Mouse (Mus musculus): ENCODE results near the gene Cpsf2.

The Cpsf2 gene

GRCm38 (mm10) chr12:101981559-101981958 lies 5.8 kb downstream of the Cpsf2 start:
- DNase-seq = peak in 1 of 2 experiments; percentile 16

DNA sequence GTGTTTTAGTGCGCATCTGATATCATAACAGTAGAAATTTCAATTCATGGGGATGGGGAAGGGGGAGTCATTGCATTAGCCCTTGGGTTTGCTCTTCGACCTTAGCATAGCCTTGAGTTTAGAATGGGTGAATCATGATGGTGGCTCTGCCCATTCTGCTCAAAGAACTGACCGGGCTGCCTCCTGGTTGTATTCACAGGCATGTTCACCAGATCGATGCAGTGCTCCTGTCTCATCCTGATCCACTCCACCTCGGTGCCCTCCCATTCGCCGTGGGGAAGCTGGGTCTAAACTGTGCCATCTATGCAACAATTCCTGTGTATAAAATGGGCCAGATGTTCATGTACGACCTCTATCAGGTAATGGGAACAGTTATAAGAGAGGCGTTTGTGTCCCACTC lies 7.2 kb downstream of the Cpsf2 start:
- no peak for DNase-seq

- no peak for DNase-seq
Observed at GRCm38 (mm10) chr12:101985110-101985509, 9.3 kb downstream of the Cpsf2 start.

DNA sequence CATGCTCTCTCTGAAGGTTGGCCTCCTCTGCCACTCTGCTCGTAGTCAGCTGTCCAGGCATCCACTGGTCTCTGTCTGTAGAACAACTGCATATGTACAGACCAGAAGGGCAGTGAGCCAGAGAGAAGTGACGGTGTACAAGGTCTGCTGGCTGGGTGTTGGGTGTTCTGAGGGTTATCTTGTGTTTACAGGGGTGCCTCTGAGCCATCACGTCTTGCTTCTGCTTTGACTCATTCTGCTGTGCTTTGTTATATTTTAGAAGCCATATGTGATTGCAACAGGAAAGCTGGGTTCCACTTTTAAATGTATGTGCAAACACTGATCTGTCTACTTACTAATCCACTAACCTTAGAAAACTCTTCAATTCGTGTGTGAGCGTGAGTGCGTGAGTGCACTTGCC lies 11.9 kb downstream of the Cpsf2 start:
- no peak for DNase-seq

DNA sequence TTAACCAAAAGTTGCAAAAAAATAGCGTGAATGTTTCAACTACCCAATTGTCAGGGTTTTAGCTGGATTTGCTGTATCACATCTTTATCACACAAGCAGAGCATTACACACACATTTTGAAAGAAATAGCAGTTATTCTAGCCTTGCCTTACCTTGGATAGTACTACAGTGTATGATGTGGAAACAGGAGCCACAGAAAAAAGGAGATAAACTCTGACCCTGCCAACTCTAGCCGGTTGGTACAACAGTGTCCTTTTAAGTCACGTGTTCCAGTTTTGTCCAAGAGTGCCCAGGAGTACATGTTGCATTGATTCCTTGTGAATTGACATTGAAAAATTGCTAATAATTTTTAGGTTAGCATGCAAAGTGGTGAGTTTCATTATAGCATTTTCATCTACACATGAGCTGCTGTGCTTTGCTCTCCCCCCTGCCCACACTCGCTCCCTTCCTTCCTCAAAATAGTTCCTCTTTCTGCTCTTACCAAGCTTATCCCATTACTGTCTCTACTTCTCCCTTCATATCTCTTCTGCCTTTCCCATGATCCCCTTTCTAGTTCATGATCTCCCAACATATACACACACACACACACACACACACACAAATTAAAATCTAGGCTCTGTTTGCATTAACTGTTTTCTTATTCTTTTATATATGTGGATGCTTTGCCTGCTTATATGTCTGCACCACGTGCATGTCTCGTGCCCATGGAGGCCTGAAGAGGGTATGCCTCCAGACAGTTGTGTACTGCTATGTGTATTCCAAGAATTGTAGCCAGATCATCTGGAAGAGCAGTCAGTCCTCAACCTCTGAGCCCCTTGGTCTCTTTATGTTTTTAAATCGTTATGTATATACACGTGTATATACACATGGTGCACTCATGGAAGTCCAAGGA lies 19.0 kb downstream of the Cpsf2 start:
- no peak for DNase-seq

DNA sequence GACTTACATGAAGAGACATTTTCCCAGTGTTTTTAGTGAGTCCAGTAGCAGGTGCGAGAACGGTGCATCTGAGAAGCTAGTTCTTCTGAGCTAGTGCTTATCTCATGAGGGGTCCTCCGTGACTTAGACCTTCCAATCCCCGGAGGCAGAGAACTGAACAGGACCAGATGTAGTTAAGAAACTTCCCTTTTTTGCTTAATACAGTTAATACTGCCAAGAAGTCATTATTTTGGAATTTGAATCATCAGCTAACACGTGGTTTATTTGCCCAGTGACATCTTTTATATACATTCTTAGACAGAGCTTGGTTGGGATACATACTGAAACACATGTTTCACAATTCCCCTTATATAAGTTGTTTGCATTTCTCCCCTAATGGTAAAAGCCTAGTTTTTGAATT lies 23.1 kb downstream of the Cpsf2 start:
- DNase-seq = no peak

DNA sequence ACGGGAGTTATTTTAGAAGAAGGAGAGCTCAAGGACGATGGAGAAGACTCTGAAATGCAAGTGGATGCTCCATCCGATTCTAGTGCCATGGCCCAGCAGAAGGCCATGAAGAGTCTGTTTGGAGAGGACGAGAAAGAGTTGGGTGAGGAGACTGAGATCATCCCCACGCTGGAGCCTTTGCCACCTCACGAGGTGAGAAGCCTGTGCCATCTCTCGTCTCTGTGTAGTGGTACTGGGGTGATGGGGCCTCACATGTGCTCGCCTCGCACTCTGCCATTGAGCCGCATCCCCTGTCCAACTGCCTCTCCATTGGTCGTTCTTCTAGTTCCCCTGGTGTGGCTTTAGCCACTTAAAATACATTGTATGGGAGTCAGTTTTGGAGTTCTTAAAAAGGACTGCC lies 25.0 kb downstream of the Cpsf2 start:
- no peak for DNase-seq

- no peak for DNase-seq
Observed at GRCm38 (mm10) chr12:102008111-102008977, 32.6 kb downstream of the Cpsf2 start.

GRCm38 (mm10) chr12:102009551-102009950 lies 33.8 kb downstream of the Cpsf2 start:
- no peak for DNase-seq

GRCm38 (mm10) chr12:102014411-102014810 lies 38.6 kb downstream of the Cpsf2 start:
- no peak for DNase-seq

GRCm38 (mm10) chr12:102015127-102015526 lies 39.3 kb downstream of the Cpsf2 start:
- DNase-seq = no peak

- no peak for DNase-seq
Observed at GRCm38 (mm10) chr12:102021923-102022322, 46.1 kb downstream of the Cpsf2 start.

- no peak for DNase-seq
Observed at GRCm38 (mm10) chr12:102029184-102029583, 53.4 kb downstream of the Cpsf2 start.

GRCm38 (mm10) chr12:102029892-102030446 lies 54.2 kb downstream of the Cpsf2 start:
- no peak for DNase-seq

DNA sequence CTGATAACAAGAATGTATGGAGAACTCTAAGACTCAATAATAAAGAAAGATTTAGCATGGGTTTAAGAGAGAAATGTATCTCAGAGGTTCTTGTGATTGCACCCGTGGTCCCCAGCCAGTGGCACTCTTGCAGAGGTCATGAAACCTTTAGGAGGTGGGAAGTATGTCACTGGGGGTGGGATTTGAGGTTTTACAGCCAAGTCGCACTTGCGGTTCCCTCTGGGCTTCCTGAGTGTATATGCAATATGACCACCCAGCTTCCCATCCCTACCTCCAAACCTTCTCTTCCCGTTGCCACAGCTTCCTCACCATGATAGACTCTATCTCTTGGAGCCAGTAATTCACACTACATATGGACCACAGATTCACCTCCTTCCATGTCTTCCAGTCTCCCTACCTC lies 59.1 kb downstream of the Cpsf2 start:
- DNase-seq = no peak

- DNase-seq = no peak
Observed at GRCm38 (mm10) chr12:102039861-102040260, 64.1 kb downstream of the Cpsf2 start.

DNA sequence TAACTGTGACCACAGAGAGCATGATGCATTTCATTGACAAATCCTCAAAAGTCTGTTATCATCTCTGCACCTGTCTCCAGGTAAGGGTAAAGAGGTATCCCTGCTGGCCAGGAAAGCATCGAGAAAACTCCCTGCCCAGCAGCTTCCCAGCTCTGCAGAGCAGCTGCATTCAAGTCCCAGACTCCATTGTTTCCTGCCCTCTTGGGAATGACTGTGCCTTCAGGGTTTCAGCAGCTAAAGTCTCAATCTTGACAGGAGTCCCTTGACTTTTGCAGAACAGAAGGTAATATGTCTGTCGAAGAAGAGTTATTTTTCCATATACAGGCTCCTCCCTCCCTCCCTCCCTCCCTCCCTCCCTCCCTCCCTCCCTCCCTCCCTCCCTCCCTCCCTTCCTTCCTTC lies 65.9 kb downstream of the Cpsf2 start:
- DNase-seq = no peak

DNA sequence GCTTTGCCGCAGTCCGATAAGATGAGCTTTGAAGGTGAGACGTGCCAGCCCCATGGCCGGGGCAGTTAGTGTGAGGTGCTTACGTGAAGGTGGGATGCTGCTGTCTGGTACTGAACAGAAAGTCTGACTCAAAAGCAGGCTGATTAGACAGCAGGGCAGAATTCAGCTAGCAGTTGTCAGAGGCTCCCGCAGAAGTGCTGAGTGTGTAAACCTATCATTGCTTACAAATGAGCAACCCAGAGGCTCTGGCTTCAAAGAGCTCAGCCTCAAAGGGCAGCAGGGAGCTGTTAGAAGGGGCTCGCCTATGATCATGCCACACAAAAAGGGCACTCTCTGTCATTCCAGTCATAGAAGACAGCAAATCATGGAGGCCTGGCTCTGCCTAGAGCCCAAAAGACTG lies 66.5 kb downstream of the Cpsf2 start:
- no peak for DNase-seq

DNA sequence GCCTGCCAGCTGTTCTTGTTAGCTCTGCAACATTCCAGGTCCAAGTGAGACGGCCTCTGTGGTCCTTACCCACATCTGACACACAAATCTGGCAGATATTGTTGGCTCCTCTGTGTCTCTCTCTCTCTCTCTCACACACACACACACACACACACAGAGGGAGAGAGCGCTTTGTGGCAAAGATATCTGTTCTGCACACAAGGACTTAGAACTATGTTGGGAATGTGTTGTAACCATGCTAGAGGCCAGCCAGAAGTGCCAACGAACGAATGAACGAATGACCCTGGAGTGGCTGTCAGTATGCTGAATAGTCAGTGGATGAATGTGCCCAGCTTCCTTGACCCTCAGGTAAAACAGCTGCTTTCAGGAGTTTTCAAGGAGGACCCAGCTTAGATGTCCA lies 68.1 kb downstream of the Cpsf2 start:
- no peak for DNase-seq

DNA sequence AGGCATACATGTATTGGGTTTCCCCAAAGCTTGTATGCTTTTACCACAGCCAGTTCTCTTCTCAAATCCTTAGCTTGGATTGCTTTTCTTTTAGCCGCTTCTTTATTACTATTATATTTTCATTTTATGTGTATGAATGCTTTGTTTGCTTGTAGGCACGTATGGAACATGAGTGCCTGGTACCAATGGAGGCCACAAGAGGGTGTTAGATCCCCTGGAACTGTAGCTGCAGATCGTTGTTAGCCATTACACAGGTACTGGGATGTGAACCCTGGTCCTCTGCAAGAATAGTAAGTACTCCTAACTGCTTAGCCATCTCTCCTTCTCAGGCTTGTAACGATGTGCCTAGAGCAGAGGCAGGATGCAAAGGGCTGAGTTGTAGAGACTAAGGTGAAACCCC lies 78.4 kb downstream of the Cpsf2 start:
- DNase-seq = no peak

DNA sequence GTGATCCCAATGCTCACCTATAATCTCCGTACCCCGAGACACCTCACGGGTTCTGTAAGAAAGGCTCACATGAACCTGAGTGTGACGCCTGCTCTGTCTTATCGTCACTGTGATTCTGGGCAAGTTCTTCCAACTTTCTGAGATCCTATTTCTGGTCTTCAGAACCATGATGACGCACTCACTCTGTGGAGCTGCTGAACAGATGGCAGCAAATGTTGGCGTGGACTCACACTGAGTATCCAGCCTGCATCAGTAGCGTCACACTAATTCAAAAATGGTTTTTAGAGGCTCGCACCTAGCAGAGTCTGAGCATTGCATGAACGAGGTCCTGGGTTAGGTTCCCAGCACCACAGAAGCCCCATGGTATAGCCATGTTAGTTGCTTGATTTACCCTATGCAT lies 80.0 kb downstream of the Cpsf2 start:
- no peak for DNase-seq

Data from kidney, postnatal 25 days (tissue).